Mouse (Mus musculus): ENCODE results near the gene Tmprss12. TPM values are rescaled to one million over a fixed set of nuclear protein-coding genes. Genes with fewer than 3 reads are reported as not detected.
"Not testable (repeated sequence)": the region's sequence is repeated elsewhere in the genome, so short reads cannot be mapped to it uniquely, and the experiment has no call there.

Tmprss12 gene
- polyA plus RNA-seq, 2 experiments: not detected

DNA sequence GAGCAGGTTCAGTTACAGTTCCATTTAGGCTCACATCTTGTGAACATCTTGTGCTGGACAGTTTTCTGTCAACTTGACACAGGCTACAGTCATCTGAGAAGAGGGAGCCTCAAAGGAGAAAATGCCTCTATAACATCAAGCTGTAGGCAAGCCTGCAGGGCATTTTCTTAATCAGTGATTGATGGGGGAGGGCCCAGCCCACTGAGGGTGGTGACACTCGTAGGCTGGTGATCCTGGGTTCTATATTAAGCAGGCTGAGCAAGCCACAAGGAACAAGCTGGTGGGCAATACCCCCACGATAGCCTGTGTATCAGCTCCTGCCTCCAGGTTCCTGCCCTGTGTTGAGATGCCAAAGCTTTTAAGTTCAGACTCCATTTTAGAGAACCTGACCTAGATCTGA, 11.7 kb upstream of the Tmprss12 start:
- DNase-seq (ENCODE audit: low read depth in 3 of 3, low spot score in 3 of 3): no peak
- H3K9me3 ChIP-seq (ENCODE audit: control insufficient read depth, low read length): no peaks in the 10 kb centered on the region
- no peak overlapping the region for H3K27ac ChIP-seq
- no peak overlapping the region for H3K4me2 ChIP-seq (ENCODE audit: low read depth)
- no peaks in the 10 kb centered on the region for H3K4me1 ChIP-seq (replicated peaks; ENCODE audit: control insufficient read depth in 2 of 2, insufficient read depth in 2 of 2, low read length in 1 of 2)
- no peaks in the 10 kb centered on the region for H3K27me3 ChIP-seq (ENCODE audit: control insufficient read depth, insufficient read depth, low read length)
- no peak overlapping the region for H3K9ac ChIP-seq (replicated peaks)
- H3K36me3 ChIP-seq (replicated peaks; ENCODE audit: control insufficient read depth, insufficient read depth, low read depth): no peaks in the 10 kb centered on the region
- no peak overlapping the region for H3K4me3 ChIP-seq (ENCODE audit: insufficient read depth in 1 of 2, low read depth in 2 of 2, low read length in 2 of 2)
- TF ChIP-seq EP300 (IDR thresholded peaks at IDR 0.05; ENCODE audit: low read depth): no peak
- TF ChIP-seq CTCF (IDR thresholded peaks at IDR 0.05; ENCODE audit: low read depth): no peak
- 52% methylated on average over 2 of the region's 2 CpGs for WGBS (ENCODE audit: insufficient replicate concordance)
- no peak for ATAC-seq (ENCODE audit: insufficient read depth)

DNA sequence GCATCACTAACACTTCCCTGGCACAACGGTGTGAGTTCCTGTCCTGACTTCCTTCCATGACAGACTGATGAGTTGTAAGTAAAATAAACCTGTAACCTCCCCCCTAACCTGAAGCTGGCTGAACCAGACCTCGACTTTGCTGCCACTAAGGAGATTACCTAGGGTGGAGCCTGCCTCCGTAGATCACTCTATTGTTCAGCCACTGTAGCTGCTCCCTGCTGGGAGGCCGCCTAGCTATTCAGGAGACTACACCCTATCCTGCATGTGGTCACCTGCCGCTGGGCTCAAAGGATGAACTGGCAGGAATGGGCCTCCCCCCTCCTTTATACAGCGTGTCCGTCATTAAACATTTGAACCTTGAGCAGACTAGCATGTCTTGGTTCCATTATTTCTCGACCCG, 10.9 kb upstream of the Tmprss12 start:
- no peak for TF ChIP-seq EP300 (IDR thresholded peaks at IDR 0.05; ENCODE audit: low read depth)
- no peak for TF ChIP-seq CTCF (IDR thresholded peaks at IDR 0.05; ENCODE audit: low read depth)
- no peaks in the 10 kb centered on the region for H3K4me1 ChIP-seq (replicated peaks; ENCODE audit: control insufficient read depth in 2 of 2, insufficient read depth in 2 of 2, low read length in 1 of 2)
- no peak overlapping the region for H3K27ac ChIP-seq
- no peaks in the 10 kb centered on the region for H3K36me3 ChIP-seq (replicated peaks; ENCODE audit: control insufficient read depth, insufficient read depth, low read depth)
- no peak for ATAC-seq (ENCODE audit: insufficient read depth)
- WGBS (ENCODE audit: insufficient replicate concordance): 37% methylated on average over 9 of the region's 9 CpGs
- H3K27me3 ChIP-seq (ENCODE audit: control insufficient read depth, insufficient read depth, low read length): no peaks in the 10 kb centered on the region
- no peaks in the 10 kb centered on the region for H3K9me3 ChIP-seq (ENCODE audit: control insufficient read depth, low read length)
- no peak overlapping the region for H3K4me3 ChIP-seq (ENCODE audit: insufficient read depth in 1 of 2, low read depth in 2 of 2, low read length in 2 of 2)
- no peak overlapping the region for H3K9ac ChIP-seq (replicated peaks)
- H3K4me2 ChIP-seq (ENCODE audit: low read depth): no peak overlapping the region
- DNase-seq (ENCODE audit: low read depth in 3 of 3, low spot score in 3 of 3): no peak

DNA sequence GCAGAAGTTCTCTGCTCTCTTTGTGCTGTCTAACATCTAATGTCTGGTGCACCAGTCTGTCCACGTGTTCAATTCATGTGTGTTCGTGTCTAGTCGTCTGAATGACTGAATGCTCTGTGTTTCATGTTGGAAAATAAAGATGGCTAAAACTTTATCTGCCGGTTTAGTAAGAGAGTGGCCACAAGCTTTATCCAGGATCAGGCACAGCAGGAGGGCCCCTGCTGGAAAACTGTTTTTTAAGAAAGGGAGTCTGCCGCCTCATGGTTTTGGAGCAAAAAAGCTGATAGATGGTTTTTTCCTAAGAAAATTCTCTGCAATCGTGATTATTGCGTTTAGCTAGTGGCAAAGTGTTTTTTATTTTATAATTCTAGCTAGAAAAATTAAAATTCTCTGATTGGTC, 10.0 kb upstream of the Tmprss12 start:
- H3K27ac ChIP-seq; DNase-seq (ENCODE audit: low read depth in 3 of 3, low spot score in 3 of 3); H3K9me3 ChIP-seq (ENCODE audit: control insufficient read depth, low read length); H3K27me3 ChIP-seq (ENCODE audit: control insufficient read depth, insufficient read depth, low read length); H3K4me3 ChIP-seq (ENCODE audit: insufficient read depth in 1 of 2, low read depth in 2 of 2, low read length in 2 of 2); H3K9ac ChIP-seq (replicated peaks); ATAC-seq (ENCODE audit: insufficient read depth); H3K36me3 ChIP-seq (replicated peaks; ENCODE audit: control insufficient read depth, insufficient read depth, low read depth); H3K4me1 ChIP-seq (replicated peaks; ENCODE audit: control insufficient read depth in 2 of 2, insufficient read depth in 2 of 2, low read length in 1 of 2); H3K4me2 ChIP-seq (ENCODE audit: low read depth): not testable (repeated sequence)
- 43% methylated on average over 7 of the region's 7 CpGs for WGBS (ENCODE audit: insufficient replicate concordance)

DNA sequence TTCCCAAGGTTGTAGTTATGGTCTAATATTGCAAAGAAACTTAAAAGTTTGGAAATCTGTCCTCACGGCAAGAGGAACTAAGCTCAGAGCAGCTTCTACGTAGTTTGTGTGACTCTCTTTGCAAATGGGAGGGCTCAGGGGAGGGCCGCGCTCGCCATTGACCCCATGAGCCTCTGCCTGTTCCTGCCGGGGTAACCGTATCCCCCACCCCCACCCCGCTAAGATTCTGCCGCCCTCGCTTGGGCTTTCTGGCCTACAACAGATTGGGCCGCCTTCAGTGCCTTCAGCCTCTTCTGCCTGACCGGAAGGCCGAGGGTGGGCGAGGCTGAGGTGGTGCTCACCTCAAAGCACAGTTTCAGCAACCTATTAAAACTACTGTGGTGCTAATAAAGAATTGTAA, 9.2 kb upstream of the Tmprss12 start:
- no peak for DNase-seq (ENCODE audit: low read depth in 3 of 3, low spot score in 3 of 3)
- no peak overlapping the region for H3K9ac ChIP-seq (replicated peaks)
- 72% methylated on average over 14 of the region's 14 CpGs for WGBS (ENCODE audit: insufficient replicate concordance)

DNA sequence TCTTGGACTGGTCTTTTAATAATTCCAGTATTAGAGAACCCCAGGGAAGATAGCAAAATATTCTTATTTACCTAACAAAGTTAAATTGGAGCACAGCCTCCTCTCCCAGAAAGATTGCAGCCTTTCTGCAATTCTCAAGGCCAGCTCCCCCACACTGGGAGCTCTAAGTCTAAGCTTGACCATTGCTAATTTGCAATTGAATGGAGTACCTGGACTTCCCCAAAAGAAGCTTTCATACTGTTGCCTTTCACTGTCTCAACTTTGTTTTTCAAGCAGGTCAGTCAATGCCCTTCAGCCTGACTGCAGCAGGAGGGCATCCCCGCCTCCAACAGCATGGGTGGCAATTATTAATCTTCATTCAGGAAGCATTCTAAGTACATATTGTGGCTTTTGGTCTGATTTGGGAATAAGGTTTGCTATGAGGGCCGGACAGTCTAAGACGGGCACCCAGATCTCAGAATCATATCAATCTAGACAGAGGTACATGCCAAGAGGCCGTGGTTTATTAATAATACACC, 6.8 kb upstream of the Tmprss12 start:
- 77% methylated on average over 4 of the region's 4 CpGs for WGBS (ENCODE audit: insufficient replicate concordance)
- not testable (repeated sequence) for H3K27me3 ChIP-seq (ENCODE audit: control insufficient read depth, insufficient read depth, low read length); H3K9me3 ChIP-seq (ENCODE audit: control insufficient read depth, low read length); H3K36me3 ChIP-seq (replicated peaks; ENCODE audit: control insufficient read depth, insufficient read depth, low read depth); H3K27ac ChIP-seq; DNase-seq (ENCODE audit: low read depth in 3 of 3, low spot score in 3 of 3); H3K4me2 ChIP-seq (ENCODE audit: low read depth); ATAC-seq (ENCODE audit: insufficient read depth); H3K4me3 ChIP-seq (ENCODE audit: insufficient read depth in 1 of 2, low read depth in 2 of 2, low read length in 2 of 2); H3K9ac ChIP-seq (replicated peaks); H3K4me1 ChIP-seq (replicated peaks; ENCODE audit: control insufficient read depth in 2 of 2, insufficient read depth in 2 of 2, low read length in 1 of 2)

More for the DNA sequence above, 9.2 kb upstream of the Tmprss12 start:
- Histone ChIP-seq H3K4me3 (ENCODE audit: insufficient read depth in 1 of 2, low read depth in 2 of 2, low read length in 2 of 2) (no peak overlapping the region), H3K9me3 (ENCODE audit: control insufficient read depth, low read length) (no peaks in the 10 kb centered on the region), H3K4me1 (replicated peaks; ENCODE audit: control insufficient read depth in 2 of 2, insufficient read depth in 2 of 2, low read length in 1 of 2) (no peaks in the 10 kb centered on the region), H3K36me3 (replicated peaks; ENCODE audit: control insufficient read depth, insufficient read depth, low read depth) (no peaks in the 10 kb centered on the region), H3K4me2 (ENCODE audit: low read depth) (no peak overlapping the region), H3K27ac (no peak overlapping the region), H3K27me3 (ENCODE audit: control insufficient read depth, insufficient read depth, low read length) (no peaks in the 10 kb centered on the region)
- ATAC-seq (ENCODE audit: insufficient read depth): no peak
- no peak for TF ChIP-seq EP300 (IDR thresholded peaks at IDR 0.05; ENCODE audit: low read depth)
- TF ChIP-seq CTCF (IDR thresholded peaks at IDR 0.05; ENCODE audit: low read depth): no peak

Measured in liver, embryonic 14.5 days (tissue).